Mouse (Mus musculus): ENCODE data around the gene Tdrd9.

DNA sequence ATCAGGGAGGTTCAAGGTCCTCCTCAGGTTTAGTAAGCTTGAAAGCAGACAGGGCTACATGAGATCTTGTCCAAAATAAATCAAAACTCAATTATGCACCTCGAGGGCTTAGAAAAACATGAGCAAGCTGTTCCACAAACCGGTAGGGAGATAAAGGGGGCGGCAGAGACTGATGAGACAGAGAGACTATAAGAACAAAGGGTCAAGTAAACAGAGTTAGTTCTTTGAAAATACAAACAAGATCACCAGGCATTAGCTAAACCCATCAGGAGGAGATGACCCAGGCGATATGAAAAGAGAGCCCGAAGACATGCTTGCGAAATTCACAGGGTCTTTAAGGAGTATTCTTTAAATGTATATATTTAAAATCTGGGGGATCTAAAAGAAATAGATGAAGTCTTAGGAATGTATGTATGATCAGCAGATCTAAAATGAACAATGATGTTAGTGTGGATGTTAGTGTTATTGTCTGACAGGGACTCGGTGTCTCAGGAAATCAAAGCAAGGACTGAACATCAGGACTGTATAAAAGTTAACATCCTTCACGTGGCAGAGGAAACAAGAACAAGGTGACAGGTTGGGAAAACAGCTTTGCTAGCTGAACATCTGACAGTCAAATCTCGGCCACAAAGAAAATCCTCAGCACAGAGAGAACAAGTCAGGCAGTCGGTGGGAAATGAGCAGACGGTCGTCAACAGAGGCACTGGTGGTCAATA lies 117.4 kb downstream of the Tdrd9 start:
- TF ChIP-seq TAL1 (IDR thresholded peaks at IDR 0.05; ENCODE audit: low read length), result no peak
- no peak for TF ChIP-seq ELF1 (IDR thresholded peaks at IDR 0.05; ENCODE audit: low read depth, low read length)
- TF ChIP-seq UBTF (IDR thresholded peaks at IDR 0.05; ENCODE audit: borderline replicate concordance, insufficient read depth, low read depth, low read length), result no peak
- no peak for TF ChIP-seq CTCF (IDR thresholded peaks at IDR 0.05 in 2 of 3, conservative IDR thresholded peaks at IDR 0.05 in 1 of 3; ENCODE audit: control insufficient read depth in 1 of 3, insufficient read depth in 1 of 3, low read depth in 2 of 3, low read length in 3 of 3, poor library complexity in 1 of 3, severe bottlenecking in 1 of 3)
- no peak for TF ChIP-seq ZNF384 (IDR thresholded peaks at IDR 0.05; ENCODE audit: low read depth, low read length)
- no peak for TF ChIP-seq ZC3H11A (IDR thresholded peaks at IDR 0.05; ENCODE audit: low read depth, low read length)
- TF ChIP-seq EP300 (IDR thresholded peaks at IDR 0.05; ENCODE audit: low read depth in 1 of 2, low read length in 2 of 2), result no peak
- no peak for TF ChIP-seq POLR2A (IDR thresholded peaks at IDR 0.05; ENCODE audit: control insufficient read depth in 1 of 2, insufficient read depth in 1 of 2, low read depth in 1 of 2, low read length in 2 of 2, poor library complexity in 1 of 2)
- TF ChIP-seq TBP (IDR thresholded peaks at IDR 0.05; ENCODE audit: low read depth, low read length), result no peak
- TF ChIP-seq ETS1 (IDR thresholded peaks at IDR 0.05; ENCODE audit: low read depth, low read length), result no peak
- no peak for TF ChIP-seq GATA1 (IDR thresholded peaks at IDR 0.05; ENCODE audit: low read depth, low read length)
